Mouse (Mus musculus) frontal cortex, postnatal 36 days (tissue): ENCODE measurements at regions not wholly inside any gene's neighbourhood (a gene's known extent, or its start where the extent isn't known, plus 50 kb on each side); places are given as distances from the start of the nearest gene placed in this dataset.

Source experiments
- DNase-seq, 2 experiments: peaks; one replicate each; pipeline ENCODE4 v3.0.0; 2022; ENCODE audit warnings: low spot score in 2 of 2

- DNase-seq = peak; percentile 74 to 78
These were observed 62.0 kb upstream of the Egflam start for GRCm38 (mm10) chr15:7459992-7460820.

- no peak for DNase-seq
These were observed 64.4 kb upstream of the Egflam start for GRCm38 (mm10) chr15:7462549-7462948.

GRCm38 (mm10) chr15:7463444-7464350, 65.5 kb upstream of the Egflam start:
- DNase-seq = no peak

- no peak for DNase-seq
These were observed 82.0 kb upstream of the Egflam start for GRCm38 (mm10) chr15:7480211-7480610.

- no peak for DNase-seq
These were observed 82.6 kb upstream of the Egflam start for GRCm38 (mm10) chr15:7480792-7481210.

GRCm38 (mm10) chr15:7483686-7484085, 85.5 kb upstream of the Egflam start:
- no peak for DNase-seq

- no peak for DNase-seq
These were observed 92.9 kb upstream of the Egflam start for GRCm38 (mm10) chr15:7491091-7491490.

GRCm38 (mm10) chr15:7493126-7493669, 95.0 kb upstream of the Egflam start:
- DNase-seq = no peak

- no peak for DNase-seq
These were observed 99.7 kb upstream of the Egflam start for GRCm38 (mm10) chr15:7497852-7498251.

- DNase-seq = no peak
These were observed 110.3 kb upstream of the Egflam start for GRCm38 (mm10) chr15:7508535-7508934.

GRCm38 (mm10) chr15:7514743-7515273, 116.6 kb upstream of the Egflam start:
- DNase-seq = no peak

- DNase-seq = no peak
These were observed 123.4 kb upstream of the Egflam start for GRCm38 (mm10) chr15:7521611-7522010.

GRCm38 (mm10) chr15:7522902-7523786, 124.9 kb upstream of the Egflam start:
- DNase-seq = no peak

GRCm38 (mm10) chr15:7530959-7531588, 132.9 kb upstream of the Egflam start:
- DNase-seq = no peak

- DNase-seq = no peak
These were observed 139.7 kb upstream of the Egflam start for GRCm38 (mm10) chr15:7537858-7538257.

GRCm38 (mm10) chr15:7553190-7553895, 155.1 kb upstream of the Egflam start:
- no peak for DNase-seq

GRCm38 (mm10) chr15:7554433-7554832, 156.2 kb upstream of the Egflam start:
- no peak for DNase-seq

GRCm38 (mm10) chr15:7563279-7563678, 165.1 kb upstream of the Egflam start:
- no peak for DNase-seq

GRCm38 (mm10) chr15:7563726-7564125, 165.5 kb upstream of the Egflam start:
- DNase-seq = peak; percentile 17 to 40

GRCm38 (mm10) chr15:7572221-7572620, 174.0 kb upstream of the Egflam start:
- DNase-seq = no peak
